Mouse (Mus musculus) lung, embryonic 16.5 days (tissue): ENCODE measurements at regions not wholly inside any gene's neighbourhood (a gene's known extent, or its start where the extent isn't known, plus 50 kb on each side); places are given as distances from the start of the nearest gene placed in this dataset.
A peak's percentile ranks its signal among the peaks of the same experiment; 100 is the strongest.

Source experiments
- ATAC-seq: fragments of 200-750 bp; cut with Nextera tagmentation; 2 replicates; pipeline ENCODE4 v1.8.0; 2017; ENCODE audit warnings: low read depth, mild to moderate bottlenecking, moderate library complexity
- H3K27ac ChIP-seq: fragments of 300-500 bp; sonication (generic); 2 replicates; pipeline ENCODE4 v1.5.1; 2014; ENCODE audit warnings: mild to moderate bottlenecking, control low read depth, low read length
- H3K27me3 ChIP-seq: fragments of 300-500 bp; sonication (generic); 2 replicates; pipeline ENCODE4 v1.6.1; 2014; ENCODE audit warnings: low read depth, low read length, mixed read lengths; ENCODE audit not compliant: control insufficient read depth, insufficient read depth
- H3K36me3 ChIP-seq: fragments of 300-500 bp; sonication (generic); 2 replicates; pipeline ENCODE4 v1.6.1; 2014; ENCODE audit warnings: low read length; ENCODE audit not compliant: control insufficient read depth, insufficient read depth
- H3K4me1 ChIP-seq: fragments of 300-500 bp; sonication (generic); replicated peaks from 2 replicates; pipeline ENCODE4 v1.6.1; 2014; ENCODE audit warnings: low read length, mixed read lengths; ENCODE audit not compliant: control insufficient read depth, insufficient read depth
- H3K4me2 ChIP-seq: fragments of 300-500 bp; sonication (generic); 2 replicates; pipeline ENCODE4 v1.6.1; 2014; ENCODE audit warnings: low read depth, low read length, control low read depth
- H3K4me3 ChIP-seq: fragments of 300-500 bp; sonication (generic); 2 replicates; pipeline ENCODE4 v1.5.1; 2014; ENCODE audit warnings: mild to moderate bottlenecking, low read length, control low read depth
- H3K9ac ChIP-seq: fragments of 300-500 bp; sonication (generic); 2 replicates; pipeline ENCODE4 v1.6.1; 2014; ENCODE audit warnings: low read length, control low read depth
- H3K9me3 ChIP-seq: fragments of 300-500 bp; sonication (generic); 2 replicates; pipeline ENCODE4 v1.6.1; 2016; ENCODE audit warnings: low read length; ENCODE audit not compliant: control insufficient read depth
- WGBS: fragments of 180-500 bp; shearing (Covaris S2); extraction: QIAGEN DNeasy Blood & Tissue Kit; methylation state at CpG from one replicate; pipeline ENCODE4 v1.1.7; 2014; 5-methylcytosine and 5-hydroxymethylcytosine counted together

GRCm38 (mm10) chr4:64575901-64576300 lies 529.1 kb upstream of the Tnc start:
- no peak overlapping the region for H3K4me2 ChIP-seq
- H3K27me3 ChIP-seq, result no peaks in the 10 kb centered on the region
- no peaks in the 10 kb centered on the region for H3K4me1 ChIP-seq
- no peak overlapping the region for H3K9ac ChIP-seq
- ATAC-seq, result no peak
- H3K9me3 ChIP-seq, result no peaks in the 10 kb centered on the region
- no peak overlapping the region for H3K4me3 ChIP-seq
- WGBS, result 25% methylated on average over 1 of the region's 1 CpGs
- no peaks in the 10 kb centered on the region for H3K36me3 ChIP-seq
- H3K27ac ChIP-seq, result no peak overlapping the region

- peak; percentile 94 for ATAC-seq
- Histone ChIP-seq H3K4me1 (no peaks in the 10 kb centered on the region), H3K4me3 (no peak overlapping the region), H3K27me3 (no peaks in the 10 kb centered on the region), H3K4me2 (no peak overlapping the region), H3K9me3 (no peaks in the 10 kb centered on the region), H3K27ac (no peak overlapping the region), H3K36me3 (no peaks in the 10 kb centered on the region), H3K9ac (no peak overlapping the region)
- WGBS, result 42% methylated on average over 8 of the region's 8 CpGs
These were observed 528.9 kb upstream of the Pappa start for GRCm38 (mm10) chr4:64595014-64595599.

- H3K4me3 ChIP-seq, result no peak overlapping the region
- no peak overlapping the region for H3K9ac ChIP-seq
- H3K36me3 ChIP-seq, result no peaks in the 10 kb centered on the region
- ATAC-seq, result peak; percentile 42
- no peaks in the 10 kb centered on the region for H3K27me3 ChIP-seq
- H3K4me1 ChIP-seq, result no peaks in the 10 kb centered on the region
- no peak overlapping the region for H3K4me2 ChIP-seq
- H3K27ac ChIP-seq, result no peak overlapping the region
- H3K9me3 ChIP-seq, result no peaks in the 10 kb centered on the region
These were observed 525.5 kb upstream of the Pappa start for GRCm38 (mm10) chr4:64598465-64598864.

- WGBS, result 81% methylated on average over 4 of the region's 4 CpGs
These were observed 524.8 kb upstream of the Pappa start for GRCm38 (mm10) chr4:64599222-64599621.

GRCm38 (mm10) chr4:64622771-64623170 lies 501.2 kb upstream of the Pappa start:
- no peaks in the 10 kb centered on the region for H3K9me3 ChIP-seq
- no peak overlapping the region for H3K4me3 ChIP-seq
- H3K27ac ChIP-seq, result no peak overlapping the region
- H3K36me3 ChIP-seq, result no peaks in the 10 kb centered on the region
- ATAC-seq, result no peak
- no peak overlapping the region for H3K4me2 ChIP-seq
- no peaks in the 10 kb centered on the region for H3K27me3 ChIP-seq
- no peaks in the 10 kb centered on the region for H3K4me1 ChIP-seq
- no peak overlapping the region for H3K9ac ChIP-seq

More at GRCm38 (mm10) chr4:64599222-64599621, 524.8 kb upstream of the Pappa start:
- Histone ChIP-seq H3K9me3 (no peaks in the 10 kb centered on the region), H3K4me2 (no peak overlapping the region), H3K9ac (no peak overlapping the region), H3K36me3 (no peaks in the 10 kb centered on the region), H3K27me3 (no peaks in the 10 kb centered on the region), H3K27ac (no peak overlapping the region), H3K4me1 (no peaks in the 10 kb centered on the region), H3K4me3 (no peak overlapping the region)
- no peak for ATAC-seq

- Histone ChIP-seq H3K9ac (no peak overlapping the region), H3K36me3 (no peaks in the 10 kb centered on the region), H3K27ac (no peak overlapping the region), H3K4me1 (no peaks in the 10 kb centered on the region), H3K27me3 (no peaks in the 10 kb centered on the region), H3K9me3 (no peaks in the 10 kb centered on the region), H3K4me3 (no peak overlapping the region), H3K4me2 (no peak overlapping the region)
- 49% methylated on average over 1 of the region's 1 CpGs for WGBS
- ATAC-seq, result no peak
These were observed 491.8 kb upstream of the Pappa start for GRCm38 (mm10) chr4:64632189-64632588.

GRCm38 (mm10) chr4:64635256-64635962 lies 488.6 kb upstream of the Pappa start:
- no peak overlapping the region for H3K27ac ChIP-seq
- no peak overlapping the region for H3K9ac ChIP-seq
- no peak overlapping the region for H3K4me2 ChIP-seq
- no peaks in the 10 kb centered on the region for H3K36me3 ChIP-seq
- ATAC-seq, result no peak
- no peaks in the 10 kb centered on the region for H3K9me3 ChIP-seq
- H3K4me1 ChIP-seq, result no peaks in the 10 kb centered on the region
- 79% methylated on average over 2 of the region's 2 CpGs for WGBS
- H3K4me3 ChIP-seq, result no peak overlapping the region
- no peaks in the 10 kb centered on the region for H3K27me3 ChIP-seq

GRCm38 (mm10) chr4:64640056-64640455 lies 483.9 kb upstream of the Pappa start:
- H3K9me3 ChIP-seq, result no peaks in the 10 kb centered on the region
- H3K36me3 ChIP-seq, result no peaks in the 10 kb centered on the region
- H3K9ac ChIP-seq, result no peak overlapping the region
- H3K4me2 ChIP-seq, result no peak overlapping the region
- H3K4me3 ChIP-seq, result no peak overlapping the region
- no peak overlapping the region for H3K27ac ChIP-seq
- no peaks in the 10 kb centered on the region for H3K27me3 ChIP-seq
- no peaks in the 10 kb centered on the region for H3K4me1 ChIP-seq
- 73% methylated on average over 3 of the region's 3 CpGs for WGBS
- no peak for ATAC-seq

GRCm38 (mm10) chr4:64640976-64641375 lies 483.0 kb upstream of the Pappa start:
- Histone ChIP-seq H3K4me1 (no peaks in the 10 kb centered on the region), H3K9me3 (no peaks in the 10 kb centered on the region), H3K4me3 (no peak overlapping the region), H3K4me2 (no peak overlapping the region), H3K9ac (no peak overlapping the region), H3K36me3 (no peaks in the 10 kb centered on the region), H3K27me3 (no peaks in the 10 kb centered on the region), H3K27ac (no peak overlapping the region)
- 73% methylated on average over 1 of the region's 1 CpGs for WGBS
- ATAC-seq, result no peak
